Mouse (Mus musculus): Measurements from ENCODE around the gene Dock1.

The Dock1 gene

DNA sequence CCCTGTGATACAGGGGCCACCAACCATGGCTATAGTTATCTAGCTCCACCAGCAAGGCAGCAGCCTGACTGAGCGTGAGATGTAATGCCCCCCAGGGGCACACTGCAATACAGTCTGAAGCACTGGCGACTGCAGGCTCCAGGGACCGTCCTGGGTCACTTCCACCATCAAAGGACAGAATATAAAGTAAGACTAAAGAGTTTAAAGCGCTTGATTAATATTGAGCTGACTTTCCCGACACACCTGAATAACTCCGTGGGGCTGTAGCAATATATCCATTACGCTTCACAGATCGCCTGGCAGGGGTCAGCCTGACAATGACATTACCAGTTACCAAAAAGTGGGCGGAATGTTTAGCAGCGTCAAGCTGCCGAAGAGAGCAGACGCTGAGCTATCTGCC, 464.2 kb downstream of the Dock1 start:
- DNase-seq (ENCODE audit: extremely low read depth, low read depth, low spot score), result no peak

DNA sequence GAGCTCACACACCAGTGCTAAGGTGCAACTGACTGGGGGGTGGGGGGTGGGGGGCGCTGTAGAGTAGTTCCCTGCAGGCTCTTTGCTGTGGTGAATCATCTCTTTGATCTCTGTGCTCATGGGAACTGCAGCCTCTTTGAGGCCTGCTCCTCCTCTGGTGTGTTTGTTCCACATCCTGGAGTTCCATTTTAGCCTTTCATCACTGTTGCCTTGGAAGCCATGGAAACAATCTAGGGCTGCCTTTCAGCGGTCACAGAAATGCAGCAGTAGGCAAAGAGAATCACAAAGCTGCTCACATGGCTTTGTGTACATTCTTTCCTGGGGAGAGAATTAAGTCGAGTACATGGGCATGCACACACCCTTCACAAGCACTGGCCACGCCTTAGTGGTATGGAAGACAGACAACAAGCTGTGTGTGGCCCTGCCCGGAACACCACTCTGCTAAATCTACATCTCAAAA, 468.7 kb downstream of the Dock1 start:
- DNase-seq (ENCODE audit: extremely low read depth, low read depth, low spot score), result no peak

DNA sequence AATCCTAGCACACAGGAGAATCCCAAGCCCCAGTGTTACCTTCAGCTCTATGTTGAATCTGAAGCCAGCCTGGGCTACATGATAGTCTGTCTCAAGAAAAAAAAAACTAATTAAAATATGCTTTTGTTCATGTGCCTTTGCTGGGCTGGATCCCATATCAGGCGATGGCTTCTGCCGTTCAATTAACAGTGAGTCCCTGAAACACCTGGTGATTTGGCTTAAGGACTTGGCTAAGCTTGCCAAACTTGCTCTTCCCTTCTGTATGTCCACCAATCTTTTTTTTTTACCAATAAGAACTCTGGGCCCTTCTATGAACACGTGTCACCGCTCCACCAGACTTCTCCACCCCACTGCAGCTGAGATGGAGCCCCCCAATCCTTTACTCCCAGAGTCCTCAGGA, 474.3 kb downstream of the Dock1 start:
- no peak for DNase-seq (ENCODE audit: extremely low read depth, low read depth, low spot score)

DNA sequence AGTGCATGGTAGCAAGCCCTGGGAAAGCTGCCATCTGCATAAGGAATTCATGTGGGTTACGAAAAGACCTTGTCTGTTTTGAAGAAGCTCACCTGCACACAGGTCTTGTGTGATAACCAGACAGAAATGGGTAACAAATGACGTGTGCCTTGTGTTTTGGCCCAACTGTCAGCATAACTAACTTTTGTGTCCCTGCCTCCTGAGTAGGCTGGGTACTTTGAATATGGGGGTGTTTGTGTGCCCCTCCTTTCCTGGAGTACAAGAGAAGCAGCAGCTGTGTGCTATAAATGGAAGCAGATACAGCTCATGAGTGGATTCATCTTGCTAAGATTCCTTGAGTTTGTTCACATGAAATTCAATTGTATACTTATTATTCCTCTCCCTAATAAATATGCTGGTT, 480.5 kb downstream of the Dock1 start:
- no peak for DNase-seq (ENCODE audit: extremely low read depth, low read depth, low spot score)

DNA sequence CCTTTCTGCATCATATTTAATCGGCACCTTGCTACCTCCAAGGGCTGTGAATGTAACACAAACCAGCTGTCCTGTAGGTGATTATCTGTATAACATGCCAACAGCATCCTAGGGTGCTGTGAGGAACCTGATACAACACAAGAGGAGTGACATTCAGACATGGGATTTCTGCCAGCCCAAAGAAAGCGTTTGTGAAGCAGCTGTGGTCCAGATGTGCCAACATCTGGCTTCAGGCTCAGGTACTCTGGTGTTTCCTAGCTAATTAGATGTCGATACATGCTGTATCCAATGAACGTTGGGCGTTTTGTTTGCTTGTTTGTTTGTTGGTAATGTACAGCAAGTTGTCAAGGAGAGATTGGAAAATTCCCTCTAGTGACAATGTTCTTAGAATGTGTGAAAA, 487.1 kb downstream of the Dock1 start:
- no peak for DNase-seq (ENCODE audit: extremely low read depth, low read depth, low spot score)

DNA sequence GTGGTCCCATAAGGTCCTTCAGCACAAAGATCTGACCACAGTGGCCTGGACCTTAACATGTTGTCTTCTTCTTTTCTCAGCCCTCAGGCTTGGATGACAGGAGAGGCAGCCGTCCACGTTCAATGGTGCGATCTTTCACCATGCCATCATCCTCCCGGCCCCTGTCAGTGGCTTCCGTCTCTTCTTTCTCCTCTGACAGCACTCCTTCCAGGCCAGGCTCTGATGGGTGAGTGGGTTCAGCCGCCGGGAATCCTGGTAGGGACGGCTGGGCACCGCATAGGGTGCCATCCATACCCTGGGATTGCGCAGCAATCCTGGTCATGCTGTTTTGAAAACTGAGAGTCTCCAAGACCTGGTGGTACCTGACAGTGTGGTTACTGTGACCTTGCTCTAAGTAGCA, 487.9 kb downstream of the Dock1 start:
- no peak for DNase-seq (ENCODE audit: extremely low read depth, low read depth, low spot score)

DNA sequence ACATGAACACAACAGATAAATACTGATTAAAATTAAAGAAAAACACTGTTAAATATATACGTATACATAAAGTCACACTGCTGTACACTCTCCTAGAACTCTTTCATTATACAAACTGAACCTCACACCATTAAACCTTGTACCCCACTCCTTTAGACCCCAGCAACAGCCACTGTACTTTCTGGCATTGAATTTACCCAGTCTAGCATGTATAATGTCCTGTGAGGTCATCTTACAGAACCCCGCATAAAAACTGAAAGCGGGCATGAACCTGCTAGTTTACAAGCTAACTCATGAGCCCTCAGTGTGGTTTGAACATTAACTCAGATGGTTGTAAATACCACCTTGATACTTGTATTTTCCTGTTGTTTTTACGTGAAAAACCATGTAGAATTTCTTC, 489.2 kb downstream of the Dock1 start:
- DNase-seq (ENCODE audit: extremely low read depth, low read depth, low spot score), result no peak

DNA sequence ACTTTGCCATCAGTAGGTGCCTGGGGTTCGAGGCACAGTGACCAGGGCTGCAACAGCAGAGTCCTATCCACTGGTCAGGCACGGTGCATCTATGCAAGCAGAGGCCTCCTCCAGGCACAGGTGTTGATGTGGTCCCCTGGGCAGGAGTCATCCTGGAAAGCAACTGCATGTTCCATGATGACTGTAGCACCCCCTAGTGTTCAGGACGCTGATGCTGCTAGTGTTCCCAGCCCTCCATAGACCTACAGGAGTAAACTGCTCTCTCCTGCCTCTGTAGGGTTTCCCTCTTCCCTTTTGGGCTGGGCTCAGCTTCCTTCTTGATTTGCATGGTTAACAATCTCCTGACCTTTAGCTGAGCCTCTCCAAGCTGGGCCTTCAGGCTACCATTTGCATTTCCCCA, 494.7 kb downstream of the Dock1 start:
- DNase-seq (ENCODE audit: extremely low read depth, low read depth, low spot score), result no peak

DNA sequence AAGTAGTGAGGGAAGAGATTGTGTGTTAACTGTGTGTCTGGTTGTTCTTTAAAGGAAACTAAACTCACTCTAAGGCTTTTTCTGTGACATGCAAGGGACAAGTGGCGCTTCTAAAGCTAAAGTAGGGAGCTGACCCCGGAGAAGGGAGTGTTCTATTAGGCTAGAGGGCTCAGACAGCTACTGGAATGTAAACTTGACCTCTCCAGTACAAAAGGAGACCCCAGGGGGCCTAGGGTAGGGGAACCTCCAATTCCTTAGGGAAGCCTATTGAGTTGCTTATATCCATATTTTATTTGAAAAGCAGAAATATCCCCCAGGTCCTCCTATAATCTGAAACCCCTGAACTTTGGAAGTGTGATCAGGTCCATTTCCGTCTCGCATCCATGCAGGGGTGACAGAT, 499.5 kb downstream of the Dock1 start:
- DNase-seq (ENCODE audit: extremely low read depth, low read depth, low spot score), result no peak

DNA sequence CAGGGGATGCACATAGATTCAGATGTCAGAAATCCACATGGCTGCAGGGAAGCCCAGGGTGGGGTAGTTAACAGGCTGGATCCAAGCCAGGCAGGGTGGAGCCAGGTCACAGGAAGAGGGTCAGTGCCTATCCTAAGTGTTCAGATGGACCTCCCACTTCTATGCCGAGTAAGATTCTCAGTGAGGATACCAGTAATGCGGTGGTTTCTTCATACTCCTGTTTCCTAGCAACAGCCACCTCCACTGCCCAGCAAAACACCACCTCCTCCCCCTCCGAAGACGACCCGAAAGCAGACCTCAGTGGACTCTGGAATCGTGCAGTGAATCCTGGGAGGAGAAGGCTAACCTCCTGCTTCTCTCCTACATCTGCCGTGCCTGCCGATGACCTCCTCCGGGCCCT, 501.8 kb downstream of the Dock1 start:
- DNase-seq (ENCODE audit: extremely low read depth, low read depth, low spot score), result no peak

DNA sequence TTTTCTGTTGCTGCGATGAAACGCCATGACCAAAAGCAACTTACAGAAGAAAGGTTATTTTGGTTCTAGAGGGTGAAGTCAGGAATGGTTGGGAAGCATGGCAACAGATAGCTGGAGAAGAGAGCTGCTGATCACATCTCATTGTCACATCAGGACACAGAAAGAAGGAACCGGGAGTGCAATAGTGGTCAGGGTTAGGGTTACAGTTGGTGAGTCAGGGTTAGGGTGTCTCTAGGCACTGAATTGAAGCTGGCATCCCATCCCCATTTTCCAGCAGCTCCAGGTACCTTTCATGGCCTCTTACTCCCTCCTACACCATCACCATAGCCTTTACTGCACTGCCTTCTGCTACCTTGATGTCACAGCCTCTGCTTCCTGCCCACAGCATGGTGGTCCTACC, 523.7 kb downstream of the Dock1 start:
- DNase-seq (ENCODE audit: extremely low read depth, low read depth, low spot score), result no peak

DNA sequence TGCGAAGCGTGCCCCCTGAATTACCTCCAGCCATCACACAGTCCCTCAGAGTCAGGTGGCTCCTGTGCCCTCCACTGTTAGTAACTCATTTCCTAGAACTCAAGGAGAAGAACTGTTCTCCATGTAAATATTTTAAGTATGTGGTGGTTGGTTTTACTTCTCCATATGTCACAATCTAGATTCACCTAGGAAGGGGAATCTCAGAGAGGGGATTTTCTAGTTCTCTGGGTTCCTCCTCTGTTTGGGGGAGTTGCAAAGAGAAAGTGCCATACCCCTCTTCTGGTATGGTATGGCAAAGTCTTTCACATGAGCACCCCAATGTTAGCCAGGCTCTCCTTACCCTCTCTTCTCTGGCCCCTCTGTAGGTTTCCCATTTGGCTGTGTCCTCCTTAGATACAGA, 525.2 kb downstream of the Dock1 start:
- no peak for DNase-seq (ENCODE audit: extremely low read depth, low read depth, low spot score)

DNA sequence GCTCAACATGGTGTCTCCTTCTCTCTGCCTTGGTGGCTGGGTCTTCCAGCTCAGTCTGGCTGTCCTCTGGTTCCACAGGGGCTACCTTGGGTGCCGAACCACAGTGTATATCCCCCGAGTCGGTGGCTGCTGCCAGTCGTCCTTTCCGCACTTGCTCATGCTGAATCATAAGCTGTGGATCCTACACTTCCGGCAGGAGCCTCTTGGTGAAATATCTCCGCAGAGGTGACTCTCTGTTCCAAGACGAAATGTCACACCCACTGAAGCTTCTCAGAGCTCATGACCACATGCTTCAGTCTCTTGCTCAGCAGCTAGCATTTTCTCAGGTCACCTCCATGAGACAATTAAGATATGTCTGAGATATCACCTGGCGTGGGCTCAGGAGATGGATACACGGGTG, 526.4 kb downstream of the Dock1 start:
- DNase-seq (ENCODE audit: extremely low read depth, low read depth, low spot score), result no peak

DNA sequence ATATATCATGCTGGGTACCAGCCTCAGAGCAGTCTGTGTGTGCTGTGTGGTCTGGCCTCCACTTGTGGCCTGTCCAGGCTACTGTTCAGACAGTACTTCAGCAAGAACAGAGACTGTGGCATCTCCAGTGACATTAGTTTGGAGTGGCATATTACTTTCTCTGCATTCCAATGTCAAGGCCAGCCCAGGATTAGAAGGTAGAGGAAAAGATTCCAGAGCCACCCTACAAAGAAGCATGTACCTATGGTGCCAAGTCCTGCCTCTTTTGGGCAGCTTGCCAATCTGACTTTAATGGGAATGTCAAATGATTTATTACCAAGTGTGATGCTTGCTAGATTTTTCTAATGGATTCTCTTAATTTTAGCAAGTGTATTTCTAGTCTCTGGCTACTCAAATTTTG, 533.5 kb downstream of the Dock1 start:
- no peak for DNase-seq (ENCODE audit: extremely low read depth, low read depth, low spot score)

DNA sequence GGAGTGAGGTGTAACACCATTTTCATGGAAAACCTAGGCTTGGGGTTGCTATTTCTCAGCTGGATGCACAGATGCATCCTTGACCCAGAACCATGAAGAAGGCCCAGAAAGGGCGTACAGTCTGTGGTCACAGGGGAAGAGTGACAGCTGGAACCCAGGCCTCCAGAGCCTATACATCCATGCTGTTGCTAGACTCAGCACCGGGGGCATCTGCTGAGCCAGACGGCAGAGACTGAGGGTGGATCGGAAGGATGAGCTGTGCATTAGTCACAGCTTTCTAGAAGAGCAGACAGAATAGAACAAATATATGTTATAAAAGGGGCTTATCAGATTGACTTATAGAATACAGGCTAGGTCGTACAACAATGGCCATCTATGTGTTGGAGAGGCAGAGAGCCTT, 534.7 kb downstream of the Dock1 start:
- DNase-seq (ENCODE audit: extremely low read depth, low read depth, low spot score), result no peak

DNA sequence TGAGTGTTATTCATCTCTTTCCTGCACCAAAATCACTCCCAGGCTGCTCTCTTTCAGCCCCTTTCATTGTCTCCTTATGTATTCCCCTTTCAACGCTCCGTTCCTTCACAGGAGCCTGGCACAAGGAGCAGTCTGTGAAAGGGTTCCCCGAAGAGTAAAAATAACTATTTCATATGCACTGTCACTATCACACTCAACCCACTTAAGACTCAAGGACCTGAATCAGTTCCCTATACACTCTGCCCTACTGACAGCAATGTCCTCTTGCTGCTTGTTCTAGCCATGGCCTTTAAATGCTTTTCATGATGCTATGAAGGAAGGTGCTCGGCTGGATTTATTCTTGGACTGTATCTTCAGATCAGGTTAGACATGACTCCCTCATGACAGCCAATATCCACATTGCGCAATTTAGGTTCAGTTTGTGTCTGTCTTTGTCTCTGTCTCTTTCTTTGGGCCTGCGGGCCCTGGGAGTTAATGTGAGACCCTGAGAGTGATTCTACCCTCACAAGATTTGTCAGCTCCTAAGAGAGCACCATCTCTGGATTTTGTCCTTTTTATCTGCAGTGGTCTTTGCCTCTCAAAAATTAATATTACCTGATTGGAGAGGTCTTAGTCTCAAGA, 538.6 kb downstream of the Dock1 start:
- DNase-seq (ENCODE audit: extremely low read depth, low read depth, low spot score), result no peak

DNA sequence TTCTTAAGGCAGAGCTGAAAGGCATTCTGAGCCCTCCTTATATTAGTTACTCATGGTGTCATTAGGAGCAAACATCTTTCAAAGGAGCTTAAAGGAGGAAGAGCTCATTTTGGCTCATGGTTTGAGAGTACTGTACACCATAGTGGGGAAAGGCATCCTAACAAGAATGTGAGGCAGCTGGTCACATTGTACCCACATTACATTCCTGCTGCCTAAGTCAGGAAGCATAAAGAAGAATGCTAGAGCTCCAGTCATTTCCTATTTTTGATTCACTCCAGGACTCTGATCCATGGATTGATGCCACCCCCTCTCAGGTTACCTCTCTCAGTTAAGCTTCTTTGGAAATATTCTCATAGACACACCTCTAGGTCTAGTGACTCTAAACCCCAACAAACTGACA, 539.8 kb downstream of the Dock1 start:
- DNase-seq (ENCODE audit: extremely low read depth, low read depth, low spot score), result no peak

DNA sequence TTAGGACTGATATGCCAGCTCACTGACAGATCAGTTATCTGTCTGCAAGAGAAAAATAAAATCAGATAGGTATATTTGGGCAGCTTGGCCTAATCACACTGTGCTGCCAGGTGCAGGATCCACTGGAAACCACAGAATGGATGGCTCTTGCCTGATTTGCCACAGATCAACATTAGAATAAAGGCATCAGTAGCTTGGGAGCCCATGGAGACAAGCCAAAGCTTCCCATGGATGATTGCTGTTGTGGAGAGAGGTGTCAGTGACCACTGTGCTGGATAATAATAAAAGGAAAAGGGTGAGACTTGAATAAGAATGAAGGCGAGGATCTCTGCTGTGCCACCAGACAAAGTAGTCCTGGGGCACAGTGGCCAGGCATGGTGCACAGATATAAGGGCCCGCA, 540.4 kb downstream of the Dock1 start:
- DNase-seq (ENCODE audit: extremely low read depth, low read depth, low spot score), result no peak

DNA sequence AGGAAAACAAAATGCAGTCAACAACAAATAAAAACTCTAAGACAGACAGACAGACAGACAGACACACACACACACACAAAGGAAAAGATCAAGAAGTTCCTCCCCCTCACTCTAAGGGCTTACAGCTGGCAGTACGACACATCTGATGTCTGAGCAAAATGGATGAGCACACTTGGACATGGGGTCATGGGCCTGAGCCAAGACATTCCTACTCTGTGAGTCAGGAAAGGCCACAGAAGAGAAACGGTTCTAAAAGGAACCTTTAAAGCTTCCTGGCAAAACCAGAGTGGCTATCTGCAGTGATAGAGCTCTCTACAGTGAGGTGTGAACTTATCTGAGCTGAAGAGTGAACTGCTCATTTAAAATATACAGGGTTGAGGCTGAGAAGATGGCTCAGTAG, 542.1 kb downstream of the Dock1 start:
- no peak for DNase-seq (ENCODE audit: extremely low read depth, low read depth, low spot score)

DNA sequence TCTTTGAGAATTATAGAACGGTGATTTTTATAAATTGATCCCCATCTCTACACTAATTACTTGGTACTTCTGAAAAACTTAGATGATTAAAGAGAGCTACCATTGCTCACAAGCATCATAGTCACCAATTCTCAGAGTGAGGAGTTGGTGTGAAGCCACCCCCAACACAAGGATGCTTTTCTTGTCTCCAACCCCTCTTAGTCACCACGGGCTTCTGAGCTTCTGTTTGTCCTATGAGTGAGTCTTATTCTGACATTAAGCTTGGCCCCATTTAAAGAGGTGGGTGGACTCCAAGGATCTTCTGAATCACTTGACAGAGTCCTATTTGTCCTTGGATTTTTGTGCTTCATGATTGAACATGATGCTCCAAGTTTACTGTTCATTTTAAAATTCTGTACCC, 551.0 kb downstream of the Dock1 start:
- no peak for DNase-seq (ENCODE audit: extremely low read depth, low read depth, low spot score)

Measured in fat pad, adult 2 months (tissue).